Mouse (Mus musculus) adrenal gland, adult (tissue): Measurements from ENCODE around the gene Emc6.

Experiments used
- DNase-seq, 2 experiments: peaks; one replicate each; pipeline ENCODE4 v3.0.0; 2022 to 2023; ENCODE audit warnings: low spot score in 1 of 2; ENCODE audit not compliant: inconsistent age in 2 of 2

Emc6 gene

DNA sequence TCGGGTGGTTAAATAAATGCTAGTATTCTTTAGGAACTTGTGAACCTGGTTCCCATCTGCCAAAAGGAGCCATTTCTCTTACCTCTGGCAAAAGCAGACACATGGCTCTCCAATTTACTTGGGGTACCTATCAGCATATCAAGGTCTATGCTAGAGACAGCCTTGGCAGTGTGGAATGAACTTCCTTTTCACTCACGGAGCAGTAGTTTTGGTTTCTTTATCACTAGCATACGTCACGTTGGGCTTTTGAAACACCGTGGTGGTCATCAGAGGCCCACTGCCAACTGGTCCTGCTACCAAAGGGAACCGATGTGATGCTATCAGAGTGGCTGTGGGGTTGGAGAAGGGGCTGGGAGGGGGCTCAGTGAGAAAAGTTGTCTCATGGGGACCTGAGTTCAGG, 43.8 kb downstream of the Emc6 start:
- no peak for DNase-seq

GRCm38 (mm10) chr11:73131020-73131419, 45.8 kb downstream of the Emc6 start:
- peak in 1 of 2 experiments; percentile 46 for DNase-seq

GRCm38 (mm10) chr11:73126495-73126894, 50.3 kb downstream of the Emc6 start:
- no peak for DNase-seq
